Comparison of ENCODE assay signal across 27 mouse cellular contexts in genomic region chr6:99050288-99051006, GRCm38 (mm10).
DNase-seq lines count a peak whose midpoint lies in the region; ATAC-seq and TF ChIP-seq lines count a peak whose summit lies in the region.
"Had no signal": no experiment of that assay in that cellular context is flagged by ENCODE, and none has a peak within 500 bp of the region (broad histone marks: within the 10 kb centered on the region; RNA-seq: fewer than 3 reads in every experiment).

No protein-coding gene starts in this region.

- TF ChIP-seq CTCF in CH12.LX (conservative IDR thresholded peaks at IDR 0.05 in 1 of 2, IDR thresholded peaks at IDR 0.05 in 1 of 2; ENCODE audit: low read depth in 2 of 2, low read length in 2 of 2): no peak

- H3K4me3 ChIP-seq in CH12.LX (replicated peaks in 1 of 3; ENCODE audit: low read depth in 2 of 3, low read length in 2 of 3, poor library complexity in 1 of 3): peak overlapping the region in 1 of 3 experiments; percentile 1
- H3K4me3 ChIP-seq in hindbrain, embryonic 14.5 days (replicated peaks; ENCODE audit: low read length): no peak overlapping the region
- H3K4me3 ChIP-seq: embryonic facial prominence, embryonic 13.5 days; gastrocnemius, adult 2 months; heart, embryonic 10.5 days; hindbrain, embryonic 15.5 days had no signal

- 0 out of 2 replicates have a peak overlapping the region, but pooled peaks have one; percentile 34 for H3K4me2 ChIP-seq in CH12.LX (ENCODE audit: insufficient read depth, low read depth, poor library complexity, severe bottlenecking)
- H3K4me2 ChIP-seq in hindbrain, embryonic 14.5 days (replicated peaks): no peak overlapping the region
- H3K4me2 ChIP-seq: embryonic facial prominence, embryonic 13.5 days; hindbrain, embryonic 15.5 days; lung, embryonic 14.5 days; midbrain, embryonic 11.5 days had no signal

- in situ Hi-C loops in CH12.LX (cut with MboI; ENCODE audit: low pct_ligation_motif_present, low pct_unique_long_range_greater_than_20kb, low sequenced_read_pairs): loop anchor here (10.0 kb wide), 2 partner anchors 134 to 404 kb away; no protein-coding TSS in a partner anchor

- no peaks in the 10 kb centered on the region for H3K9me3 ChIP-seq in CH12.LX (replicated peaks; ENCODE audit: low read length)
- H3K9me3 ChIP-seq in hindbrain, embryonic 14.5 days (ENCODE audit: control insufficient read depth, low read length): no peaks in the 10 kb centered on the region
- H3K9me3 ChIP-seq: embryonic facial prominence, embryonic 13.5 days; heart, embryonic 10.5 days; hindbrain, embryonic 15.5 days had no signal

- H3K79me2 ChIP-seq in CH12.LX (replicated peaks; ENCODE audit: control insufficient read depth, extremely low read depth, insufficient read depth, poor library complexity, severe bottlenecking): peaks cover 69% of the 10 kb centered on the region

- H3K27me3 ChIP-seq in CH12.LX (replicated peaks): no peaks in the 10 kb centered on the region
- H3K27me3 ChIP-seq in hindbrain, embryonic 14.5 days (ENCODE audit: control insufficient read depth, insufficient read depth, low read length): no peaks in the 10 kb centered on the region
- H3K27me3 ChIP-seq: embryonic facial prominence, embryonic 13.5 days; hindbrain, embryonic 15.5 days had no signal

- TF ChIP-seq POLR2A in CH12.LX (IDR thresholded peaks at IDR 0.05; ENCODE audit: low read depth, low read length): no peak

- dilution Hi-C loops in CH12.LX (cut with MboI; ENCODE audit: extremely low pct_ligation_motif_present, extremely low pct_unique_long_range_greater_than_20kb, low sequenced_read_pairs): no loop called here

- no peak overlapping the region; the same call in none of the 2 replicates for H3K9ac ChIP-seq in CH12.LX (ENCODE audit: insufficient read depth, low read depth)
- H3K9ac ChIP-seq in hindbrain, embryonic 14.5 days: no peak overlapping the region
- H3K9ac ChIP-seq: embryonic facial prominence, embryonic 13.5 days; hindbrain, embryonic 15.5 days; liver, embryonic 14.5 days; lung, embryonic 14.5 days had no signal

- peaks cover 26 to 44% of the 10 kb centered on the region in 2 experiments for H3K36me3 ChIP-seq in CH12.LX (replicated peaks in 1 of 2; ENCODE audit: control insufficient read depth in 1 of 2, insufficient read depth in 1 of 2, low read length in 1 of 2)
- H3K36me3 ChIP-seq in hindbrain, embryonic 14.5 days (replicated peaks; ENCODE audit: control insufficient read depth, insufficient read depth): no peaks in the 10 kb centered on the region
- H3K36me3 ChIP-seq: embryonic facial prominence, embryonic 13.5 days; heart, embryonic 10.5 days; hindbrain, embryonic 15.5 days had no signal

- ATAC-seq in neutrophil, adult 5-6 weeks (ENCODE audit: extremely low read depth, insufficient number of reproducible peaks, low FRiP score, poor library complexity, severe bottlenecking): peak; percentile 70
- ATAC-seq in erythroblast, adult 5-6 weeks (replicated peaks; ENCODE audit: low FRiP score, poor library complexity, severe bottlenecking): no peak
- no peak for ATAC-seq in hindbrain, embryonic 14.5 days (ENCODE audit: low FRiP score)
- ATAC-seq: forebrain, embryonic 14.5 days; intestine, embryonic 16.5 days had no signal

- WGBS in hindbrain, embryonic 14.5 days: 84% methylated on average over 3 of the region's 3 CpGs

- peaks cover 55 to 92% of the 10 kb centered on the region in 2 experiments for H3K4me1 ChIP-seq in CH12.LX (ENCODE audit: control insufficient read depth in 1 of 2, insufficient read depth in 2 of 2)
- no peaks in the 10 kb centered on the region for H3K4me1 ChIP-seq in hindbrain, embryonic 14.5 days (replicated peaks; ENCODE audit: control insufficient read depth, insufficient read depth, low read length)
- H3K4me1 ChIP-seq: embryonic facial prominence, embryonic 13.5 days; hindbrain, embryonic 15.5 days had no signal

- peak overlapping the region; percentile 100 for H3K27ac ChIP-seq in CH12.LX (ENCODE audit: insufficient read depth, low read depth)
- no peak overlapping the region for H3K27ac ChIP-seq in hindbrain, embryonic 14.5 days
- H3K27ac ChIP-seq: embryonic facial prominence, embryonic 13.5 days; gastrocnemius, adult 2 months; heart, embryonic 10.5 days; hindbrain, embryonic 15.5 days; liver, embryonic 14.5 days; stomach, postnatal 0 days had no signal

- no peak for TF ChIP-seq RAD21 in CH12.LX (IDR thresholded peaks at IDR 0.05; ENCODE audit: low read depth, low read length)

- TF ChIP-seq EP300 in CH12.LX (IDR thresholded peaks at IDR 0.05; ENCODE audit: low read length): peak; percentile 96

- peak; percentile 51 to 60 for DNase-seq in B cell, adult 2 months
- peak; percentile 94 for DNase-seq in CH12.LX (ENCODE audit: extremely low read depth)
- DNase-seq in induced T-regulatory cell, adult 2 months (ENCODE audit: low read depth): peak; percentile 81
- DNase-seq in hindbrain, embryonic 14.5 days (ENCODE audit: low spot score): no peak
- no peak for DNase-seq in adrenal gland, postnatal 36 days
- DNase-seq: adrenal gland, adult 8-10 months; cerebellum, adult 18-20 months; cerebellum, postnatal 14 days; embryo, embryonic 11 days; gastrocnemius, adult 2 months; heart, postnatal 4 days; kidney, postnatal 25 days; lung, embryonic 14.5 days; lung, postnatal 36 days; right cerebral cortex, postnatal 14 days; spleen, adult 18-20 months; thymus, adult 2 months had no signal

TF ChIP-seq in CH12.LX, 34 proteins besides CTCF, POLR2A, EP300 and RAD21:
- TF ChIP-seq MXI1 (IDR thresholded peaks at IDR 0.05; ENCODE audit: low read depth, low read length) (no peak; the same call in 1 of the 2 replicates), NELFE (IDR thresholded peaks at IDR 0.05; ENCODE audit: low read depth, low read length) (0 out of 2 replicates have a peak, but pooled peaks have one; percentile 2), ZKSCAN1 (IDR thresholded peaks at IDR 0.05; ENCODE audit: borderline replicate concordance, low read depth, low read length) (no peak), SMC3 (IDR thresholded peaks at IDR 0.05; ENCODE audit: low read depth, low read length) (peak; percentile 4; the same call in 1 of the 2 replicates), IRF4 (IDR thresholded peaks at IDR 0.05; ENCODE audit: low read depth, low read length) (peak; percentile 97), ELF1 (IDR thresholded peaks at IDR 0.05; ENCODE audit: low read depth, low read length) (no peak), GABPA (IDR thresholded peaks at IDR 0.05; ENCODE audit: insufficient replicate concordance, low read depth, low read length) (no peak), USF2 (conservative IDR thresholded peaks at IDR 0.05; ENCODE audit: low read depth, low read length) (no peak), TCF12 (IDR thresholded peaks at IDR 0.05; ENCODE audit: low read depth, low read length) (peak; percentile 94), NRF1 (IDR thresholded peaks at IDR 0.05; ENCODE audit: low read depth, low read length) (no peak), UBTF (IDR thresholded peaks at IDR 0.05; ENCODE audit: low read depth, low read length) (no peak), SIN3A (IDR thresholded peaks at IDR 0.05; ENCODE audit: low read length) (peak; percentile 82), RCOR1 (conservative IDR thresholded peaks at IDR 0.05; ENCODE audit: low read depth, low read length) (peak; percentile 75; the same call in 1 of the 2 replicates), E2F4 (IDR thresholded peaks at IDR 0.05; ENCODE audit: insufficient replicate concordance, low read depth, low read length) (0 out of 2 replicates have a peak, but pooled peaks have one; percentile 78), HCFC1 (IDR thresholded peaks at IDR 0.05; ENCODE audit: low read depth, low read length) (no peak), BHLHE40 (IDR thresholded peaks at IDR 0.05; ENCODE audit: low read depth, low read length) (peak; percentile 96), MAX (IDR thresholded peaks at IDR 0.05; ENCODE audit: low read length) (peak; percentile 12; the same call in 1 of the 2 replicates), MAFK (IDR thresholded peaks at IDR 0.05; ENCODE audit: insufficient replicate concordance, low read length) (peak; percentile 91), JUND (conservative IDR thresholded peaks at IDR 0.05; ENCODE audit: low read depth, low read length) (peak; percentile 96), JUN (IDR thresholded peaks at IDR 0.05; ENCODE audit: insufficient read depth, low read depth, low read length) (peak; percentile 95), ETS1 (conservative IDR thresholded peaks at IDR 0.05; ENCODE audit: low read depth, low read length) (peak; percentile 99), ZC3H11A (IDR thresholded peaks at IDR 0.05; ENCODE audit: low read depth, low read length) (no peak), ZNF384 (IDR thresholded peaks at IDR 0.05; ENCODE audit: low read depth, low read length) (peak; percentile 98), USF1 (IDR thresholded peaks at IDR 0.05; ENCODE audit: low read depth, low read length) (no peak), TBP (conservative IDR thresholded peaks at IDR 0.05; ENCODE audit: low read depth, low read length) (peak; percentile 67; the same call in 1 of the 2 replicates), CHD2 (IDR thresholded peaks at IDR 0.05; ENCODE audit: low read length) (peak; percentile 79), PAX5 (IDR thresholded peaks at IDR 0.05; ENCODE audit: low read length) (no peak), KAT2A (IDR thresholded peaks at IDR 0.05; ENCODE audit: insufficient replicate concordance, low read length) (no peak), POLR2AphosphoS2 (IDR thresholded peaks at IDR 0.05; ENCODE audit: low read depth, low read length) (peak; percentile 68; the same call in 1 of the 2 replicates), ZMIZ1 (IDR thresholded peaks at IDR 0.05; ENCODE audit: low read depth, low read length) (peak; percentile 31), MAZ (IDR thresholded peaks at IDR 0.05; ENCODE audit: low read depth, low read length) (peak; percentile 91; the same call in 1 of the 2 replicates), MEF2A (IDR thresholded peaks at IDR 0.05; ENCODE audit: borderline replicate concordance, low read depth, low read length) (peak; percentile 99), CHD1 (IDR thresholded peaks at IDR 0.05; ENCODE audit: low read depth, low read length) (no peak), MYC (IDR thresholded peaks at IDR 0.05; ENCODE audit: low read depth, low read length) (peak; percentile 51; the same call in 1 of the 2 replicates)

Comparison
In these comparisons a context has a peak if more than half of its experiments do, and no peak if none do; other contexts are left out.
1. DNase-seq: peak in B cell, adult 2 months (2 of 2), CH12.LX (single experiment) and induced T-regulatory cell, adult 2 months (single experiment); none in hindbrain, embryonic 14.5 days (single experiment) and adrenal gland, postnatal 36 days (0 of 2).